Mouse (Mus musculus) hematopoietic stem cell, adult 5-6 weeks (primary cell): ENCODE results near the gene Pou1f1. TPM values are rescaled to one million over a fixed set of nuclear protein-coding genes. Genes with fewer than 3 reads are reported as not detected.
A peak's percentile ranks its signal among the peaks of the same experiment; 100 is the strongest.

Experiments used
- ATAC-seq, 2 experiments: fragments of 125-278 bp in 1 of 2; replicated peaks in 1 of 2; 2 replicates each; pipeline ENCODE4 v1.8.0; 2016 to 2017; ENCODE audit warnings: inconsistent platforms in 2 of 2, mild to moderate bottlenecking in 2 of 2, moderate number of reproducible peaks in 2 of 2, low read depth in 1 of 2, moderate TSS enrichment in 1 of 2; ENCODE audit not compliant: low FRiP score in 2 of 2, poor library complexity in 2 of 2, severe bottlenecking in 2 of 2, insufficient read depth in 1 of 2, low TSS enrichment in 1 of 2
- total RNA-seq: library from RNA; stranded (forward); fragments of 172-1452, 232-1000 nt; gene quantifications from 2 replicates; pipeline ENCODE4 v1.2.3, GENCODE M21; 2017

Pou1f1 gene
- not detected in 2 replicates for total RNA-seq

DNA sequence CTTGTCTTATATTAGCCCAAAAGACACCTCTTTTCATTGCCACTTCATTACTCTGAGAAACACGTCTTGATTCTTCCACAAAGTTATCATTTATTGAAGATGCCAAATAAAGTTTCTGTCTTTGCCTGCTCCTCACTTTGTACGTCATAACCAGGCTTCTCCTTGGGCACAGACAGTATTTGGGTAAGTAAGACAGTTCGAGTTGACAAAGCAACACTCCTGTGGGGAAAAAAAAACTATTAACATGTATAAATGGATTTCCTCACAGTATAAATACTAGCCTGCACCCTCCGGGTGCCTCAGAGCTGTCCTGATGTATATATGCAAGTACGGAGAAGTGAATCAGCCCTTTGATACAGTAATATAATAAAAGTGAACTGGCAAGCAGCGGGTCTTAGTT, at the start of gene Pou1f1:
TSS of gene Pou1f1 (plus strand) at position 301 of the 400 bp plus-strand sequence.
- ATAC-seq = no peak

DNA sequence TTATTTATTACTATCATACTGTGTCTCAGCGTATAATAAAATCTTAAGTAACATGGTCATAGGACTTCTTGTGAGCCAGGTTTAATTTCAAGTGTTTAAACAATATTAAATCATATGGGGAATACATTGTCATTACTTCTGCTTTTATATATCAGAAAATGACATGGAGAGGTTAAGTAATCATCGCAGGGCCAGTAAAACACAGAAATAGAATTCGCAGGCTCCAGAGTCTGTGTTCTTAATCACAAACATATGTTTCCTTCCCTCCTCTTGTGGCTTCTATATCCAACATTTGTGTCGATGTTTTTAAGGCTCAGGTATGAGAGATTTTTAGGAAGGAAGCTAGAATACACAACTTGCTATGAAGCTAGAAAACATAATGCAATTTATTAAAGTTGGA, 49.7 kb upstream of the Pou1f1 start:
- ATAC-seq = peak; percentile 79 to 80

DNA sequence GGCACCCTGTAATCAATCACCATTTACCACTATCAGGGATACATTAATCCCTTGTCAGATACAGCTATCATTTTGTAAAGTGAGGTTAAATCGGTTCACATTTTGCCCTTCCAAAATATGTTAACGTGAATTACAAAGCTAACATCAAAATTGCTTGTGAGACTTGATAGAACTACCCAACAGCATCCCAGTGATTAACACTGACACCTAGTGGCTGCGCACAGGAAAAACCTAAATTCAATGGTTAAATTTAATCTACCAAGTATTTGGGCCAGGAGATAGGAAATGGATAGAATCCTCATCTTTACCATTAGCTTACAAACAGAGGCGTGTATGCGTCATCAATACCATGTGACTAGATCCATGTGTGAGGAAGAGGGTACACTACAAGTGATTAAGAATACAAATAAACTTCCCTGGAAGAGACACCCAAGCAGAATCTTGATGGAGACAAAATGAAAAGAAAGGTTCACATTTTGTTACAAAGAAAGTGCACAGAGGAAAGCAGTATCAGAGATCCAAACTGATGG, 47.8 kb upstream of the Pou1f1 start:
- ATAC-seq = peak; percentile 40 to 63; a peak in 3 of 4 replicates

DNA sequence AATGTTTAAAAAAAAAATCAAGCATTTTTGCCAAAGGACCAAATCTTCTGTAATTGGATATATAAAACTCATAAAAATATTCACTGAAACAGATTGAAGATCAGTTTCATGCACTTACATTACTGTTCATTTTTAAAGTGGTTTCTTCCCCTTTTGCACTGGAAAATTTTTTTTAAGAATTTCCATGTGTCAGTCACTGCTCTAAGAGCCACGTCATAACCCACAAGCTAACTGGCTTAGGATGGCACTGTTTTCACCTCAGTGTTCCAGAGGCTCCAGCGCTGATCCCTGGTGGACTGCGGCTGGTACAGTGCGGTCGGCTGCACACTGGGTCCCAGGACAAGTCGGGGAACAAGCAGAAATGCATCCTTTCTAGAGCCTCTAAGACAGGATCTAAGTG, 34.6 kb upstream of the Pou1f1 start:
- ATAC-seq = peak; percentile 96 to 98

DNA sequence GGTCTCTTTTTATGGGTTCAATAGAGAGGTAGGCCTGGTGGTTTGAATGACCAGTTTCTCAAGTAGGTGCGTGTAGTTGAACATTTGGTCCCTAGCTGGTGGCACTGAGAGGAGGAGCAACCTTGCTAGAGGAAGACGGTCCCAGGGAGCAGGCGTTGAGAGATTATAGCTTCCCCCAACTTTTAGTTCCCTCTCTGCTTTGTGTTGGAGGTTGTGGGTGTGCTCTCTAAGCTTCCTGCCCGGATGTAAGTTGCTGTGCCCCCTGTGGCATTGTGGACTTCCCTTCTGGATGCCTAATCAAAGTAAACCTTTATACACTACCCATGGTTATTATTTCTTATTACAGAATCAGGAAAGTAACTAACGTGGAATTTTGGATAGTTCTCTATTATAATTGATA, 24.3 kb upstream of the Pou1f1 start:
- ATAC-seq = peak; percentile 84 to 94

DNA sequence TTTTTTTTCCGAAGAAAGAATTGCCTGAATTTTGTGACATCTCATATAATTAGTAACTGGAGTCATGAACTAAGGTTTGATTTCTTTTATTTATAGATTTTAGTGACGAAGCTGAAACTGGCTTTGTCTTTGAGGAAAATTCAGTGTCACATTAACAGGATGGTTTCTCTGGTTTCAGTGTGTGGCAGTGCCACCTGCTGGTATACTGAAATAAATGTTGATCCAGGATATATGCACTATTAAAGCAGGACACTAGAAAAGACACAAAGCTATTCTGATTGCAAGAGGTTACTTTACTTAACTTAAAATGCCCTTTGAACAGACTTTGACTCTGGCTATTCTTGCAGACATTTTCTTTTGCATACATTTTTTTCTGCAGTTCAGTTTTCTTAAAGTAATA, 23.3 kb upstream of the Pou1f1 start:
- ATAC-seq = peak; percentile 78 to 79

DNA sequence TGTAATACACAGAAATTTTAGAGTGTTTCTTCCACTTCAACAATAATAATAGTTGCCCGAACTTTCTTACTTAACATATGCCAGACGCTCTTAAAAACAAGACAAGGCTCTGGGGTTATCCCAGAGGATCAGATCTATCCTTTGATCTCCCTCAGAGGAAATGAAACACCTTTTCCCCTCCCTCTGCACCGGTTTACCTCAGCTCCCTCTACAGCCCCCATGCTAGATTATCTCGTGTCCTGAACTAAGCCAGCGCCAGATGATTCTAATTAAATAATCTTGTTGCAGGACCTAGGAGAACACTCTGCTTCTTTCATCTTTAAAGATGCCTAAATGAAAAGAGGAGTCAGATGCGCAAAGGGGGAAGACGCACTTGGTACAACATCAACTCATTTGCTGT, 6.1 kb upstream of the Pou1f1 start:
- ATAC-seq = no peak

DNA sequence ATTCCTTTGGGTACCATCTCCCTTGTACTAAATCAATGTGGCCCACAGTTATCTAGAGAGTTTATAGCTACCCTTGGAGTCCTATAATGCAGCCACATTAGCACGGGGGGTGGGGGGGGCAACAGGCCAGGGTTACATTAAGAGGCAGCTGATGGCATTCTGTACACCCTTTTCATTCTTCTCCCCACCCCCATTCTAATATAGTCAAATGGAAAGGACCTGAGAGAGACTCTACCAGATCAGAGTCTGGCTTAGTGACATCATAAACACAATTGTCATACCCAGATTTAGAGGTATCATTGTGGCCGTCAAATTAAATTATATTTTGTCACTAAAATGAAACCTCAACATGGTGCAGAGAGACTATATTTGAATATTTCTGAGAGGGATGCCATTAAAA, 5.7 kb downstream of the Pou1f1 start:
- no peak for ATAC-seq

DNA sequence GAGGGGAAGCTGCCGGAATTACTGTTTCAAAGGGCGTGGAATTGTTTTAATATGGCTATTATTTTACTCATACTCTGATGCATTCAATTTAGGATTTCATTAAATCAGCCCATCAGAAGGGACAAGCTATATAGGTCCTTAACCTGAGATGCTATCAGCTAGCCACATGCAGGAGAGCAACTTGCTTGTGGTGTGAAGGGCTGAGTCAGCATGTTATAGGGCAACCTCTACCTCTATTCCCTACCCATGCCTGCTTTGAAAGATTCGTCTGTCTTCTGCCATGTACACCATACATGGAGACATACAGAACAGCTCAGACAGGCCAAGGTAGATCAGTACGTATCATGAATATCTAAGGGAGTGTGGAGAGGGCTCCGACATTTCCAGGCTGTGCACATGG, 6.4 kb downstream of the Pou1f1 start:
- ATAC-seq = no peak

DNA sequence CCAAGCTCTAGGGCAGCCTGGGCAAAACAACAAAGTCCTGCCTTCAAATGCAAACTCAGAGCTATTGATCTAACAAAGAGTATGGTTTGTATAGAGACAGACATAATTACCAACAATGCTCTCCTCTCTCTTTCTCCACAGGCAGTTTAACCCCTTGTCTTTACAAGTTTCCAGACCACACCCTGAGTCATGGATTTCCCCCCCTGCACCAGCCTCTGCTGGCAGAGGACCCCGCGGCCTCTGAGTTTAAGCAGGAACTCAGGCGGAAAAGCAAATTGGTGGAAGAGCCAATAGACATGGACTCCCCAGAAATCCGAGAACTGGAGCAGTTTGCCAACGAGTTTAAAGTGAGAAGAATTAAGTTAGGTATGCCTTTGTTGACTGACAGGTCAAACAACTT, 9.3 kb downstream of the Pou1f1 start:
- ATAC-seq = no peak

DNA sequence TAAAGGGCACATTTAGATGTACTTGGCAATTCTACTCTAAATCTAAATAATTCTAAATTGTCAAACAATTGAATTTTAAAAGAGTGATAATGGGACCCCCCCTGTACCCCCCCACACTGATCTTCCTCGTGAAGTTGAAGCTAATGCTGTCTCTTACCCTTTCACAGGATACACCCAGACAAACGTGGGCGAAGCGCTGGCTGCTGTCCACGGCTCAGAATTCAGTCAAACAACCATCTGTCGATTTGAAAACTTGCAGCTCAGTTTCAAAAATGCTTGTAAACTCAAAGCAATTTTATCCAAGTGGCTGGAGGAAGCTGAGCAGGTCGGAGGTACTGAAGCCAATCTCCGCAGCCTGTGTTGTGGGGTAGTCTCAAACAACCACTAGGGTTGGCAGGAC, 11.4 kb downstream of the Pou1f1 start:
- no peak for ATAC-seq

DNA sequence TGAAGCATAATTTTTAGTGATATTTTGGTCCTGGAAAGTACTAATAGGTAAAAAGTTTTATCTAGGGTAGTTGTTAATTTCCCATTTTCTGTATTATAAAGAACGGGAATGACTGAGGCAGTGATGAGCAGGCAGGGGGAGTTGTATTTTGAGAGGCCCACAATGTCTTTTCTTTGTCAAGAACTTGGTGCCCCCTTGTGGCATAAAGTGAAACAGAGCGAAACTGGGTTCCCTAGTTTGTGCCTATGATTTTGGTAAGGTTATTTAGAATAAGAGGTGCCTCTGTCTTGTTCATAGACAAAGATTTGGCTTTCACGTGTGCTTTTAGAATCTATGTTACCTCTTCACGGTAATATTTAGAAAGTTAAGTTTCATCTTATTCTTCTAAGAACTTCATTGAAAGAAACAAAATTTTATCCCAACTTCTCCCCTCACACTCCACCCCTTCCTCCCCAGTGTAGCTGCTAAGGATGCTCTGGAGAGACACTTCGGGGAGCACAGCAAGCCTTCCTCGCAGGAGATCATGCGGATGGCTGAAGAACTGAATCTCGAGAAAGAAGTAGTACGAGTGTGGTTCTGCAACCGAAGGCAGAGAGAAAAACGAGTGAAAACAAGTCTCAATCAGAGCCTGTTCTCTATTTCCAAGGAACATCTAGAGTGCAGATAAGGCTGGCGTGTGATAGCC, 13.1 kb downstream of the Pou1f1 start:
- ATAC-seq = peak; percentile 59 to 72; a peak in 2 of 4 replicates

DNA sequence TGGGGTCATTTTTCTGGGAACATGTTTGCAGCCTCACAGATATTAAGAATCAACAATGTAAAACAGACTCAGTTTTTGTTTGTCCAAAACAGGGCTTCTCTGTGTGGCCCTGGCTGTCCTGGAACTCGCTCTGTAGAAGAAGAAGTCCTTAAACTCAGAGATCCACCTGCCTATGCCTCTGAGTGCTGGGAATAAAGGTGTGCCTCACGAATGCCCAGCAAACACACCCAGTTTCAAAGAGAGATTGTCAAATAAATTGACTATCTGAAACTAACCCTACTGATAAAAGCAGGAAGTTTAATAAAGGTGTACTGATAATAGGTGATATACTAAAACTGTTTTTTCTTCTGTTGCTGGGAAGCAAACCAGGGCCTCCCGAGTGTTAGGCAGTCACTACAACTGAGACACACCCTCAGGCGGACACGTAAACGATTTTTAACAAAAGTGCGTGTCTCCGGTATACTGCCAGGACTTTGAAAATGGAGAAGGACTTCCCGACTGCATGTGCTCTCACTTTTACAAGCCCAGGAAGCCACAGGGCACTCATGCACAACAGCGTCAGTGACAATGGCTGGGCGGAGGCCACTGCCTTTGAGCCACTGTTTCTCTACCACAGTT, 23.5 kb downstream of the Pou1f1 start:
- no peak for ATAC-seq

DNA sequence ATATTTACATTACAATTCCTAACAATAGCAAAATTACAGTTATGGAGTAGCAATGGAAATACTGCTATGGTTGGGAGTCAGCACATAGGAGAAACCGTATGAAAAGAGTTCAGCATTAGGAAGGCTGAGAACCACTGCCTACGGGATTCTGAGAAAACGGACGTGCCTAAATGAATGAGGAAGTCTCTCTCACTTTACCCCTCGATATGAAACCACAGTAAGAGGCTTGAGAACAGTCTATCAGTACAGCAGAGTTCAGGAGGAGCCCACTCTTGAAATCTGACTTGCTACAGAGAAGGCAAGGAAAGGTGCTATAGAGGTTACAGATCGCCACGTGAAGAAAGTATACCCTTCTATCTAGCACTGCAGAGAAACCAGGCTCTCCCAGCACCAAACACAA, 28.6 kb downstream of the Pou1f1 start:
- peak; percentile 86 to 89 for ATAC-seq

DNA sequence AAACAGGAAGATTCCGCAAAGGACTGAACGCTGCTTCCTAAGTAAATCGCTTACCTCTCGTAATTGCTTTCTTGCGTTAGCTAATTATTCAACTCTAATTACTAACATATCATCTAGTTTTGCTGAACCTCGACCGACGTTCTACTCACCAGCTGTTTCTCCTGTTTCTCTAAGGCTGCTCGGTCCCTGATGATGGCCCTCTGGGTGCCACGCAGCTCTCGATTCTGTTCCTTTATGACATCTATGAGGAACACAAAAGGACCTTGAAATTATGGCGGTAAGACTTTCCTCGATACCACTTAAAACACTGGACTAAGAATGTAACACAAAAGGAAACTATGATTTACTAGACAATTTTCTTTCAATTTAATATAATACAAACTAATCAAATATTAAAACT, 30.5 kb downstream of the Pou1f1 start:
- no peak for ATAC-seq

DNA sequence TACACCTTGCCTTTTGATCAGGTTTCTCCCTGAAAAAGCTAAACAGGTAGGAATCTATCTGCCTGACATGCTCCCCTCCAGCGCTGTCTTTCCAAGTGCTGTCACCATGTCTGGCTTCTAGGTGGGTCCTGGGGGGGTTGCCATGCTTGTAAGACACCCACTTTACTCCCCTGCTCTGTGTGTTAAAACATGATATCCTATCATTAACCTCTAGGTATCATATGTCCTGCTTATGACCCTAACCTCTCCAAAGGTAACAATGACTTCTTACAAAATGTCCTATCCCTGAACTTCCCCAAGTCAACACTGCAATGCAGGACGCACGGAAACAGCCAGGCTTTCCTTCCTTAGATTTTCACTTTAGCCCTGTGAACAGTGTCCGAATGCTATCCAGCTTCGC, 34.0 kb downstream of the Pou1f1 start:
- peak; percentile 10 to 17; a peak in 1 of 4 replicates for ATAC-seq

DNA sequence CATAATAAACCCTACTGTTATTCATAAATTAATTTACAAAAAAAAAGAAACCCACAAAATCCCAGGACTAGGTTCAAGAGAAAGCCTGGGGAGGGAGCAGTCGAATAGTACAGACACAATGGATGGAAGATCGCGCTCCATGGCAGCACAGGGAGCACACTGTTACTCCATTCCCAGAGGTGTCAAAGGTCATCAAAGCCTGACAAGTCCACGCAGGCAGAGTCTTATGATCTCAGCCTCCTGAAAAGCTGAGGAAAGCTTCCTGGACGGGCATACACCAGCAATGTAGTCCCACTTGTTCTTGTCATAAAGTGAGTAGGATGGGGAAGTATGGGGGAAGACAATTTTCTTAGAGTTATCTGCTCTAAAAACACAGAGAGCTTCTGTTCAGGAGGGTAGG, 37.1 kb downstream of the Pou1f1 start:
- ATAC-seq = no peak

DNA sequence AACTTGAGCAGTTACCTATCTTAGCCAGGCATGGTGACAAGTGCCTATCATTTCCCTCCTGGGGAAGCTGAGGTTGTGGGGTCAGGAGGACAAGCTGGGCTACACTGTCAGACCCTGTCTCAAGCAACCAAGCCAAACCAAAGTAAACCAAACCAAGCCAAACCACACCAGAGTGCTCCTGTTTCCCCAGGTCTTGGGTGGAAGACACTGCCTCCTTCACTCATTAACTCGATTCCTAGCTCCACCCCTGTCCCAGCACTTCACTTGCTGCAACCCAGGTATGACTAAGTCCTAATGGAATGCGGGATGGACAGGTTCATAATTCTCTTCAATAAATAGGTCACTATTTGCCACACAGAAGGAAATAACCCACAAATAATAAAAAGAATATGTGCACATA, 39.3 kb downstream of the Pou1f1 start:
- no peak for ATAC-seq
